Mouse (Mus musculus) limb, embryonic 10.5 days (tissue): ENCODE measurements at regions not wholly inside any gene's neighbourhood (a gene's known extent, or its start where the extent isn't known, plus 50 kb on each side); places are given as distances from the start of the nearest gene placed in this dataset.

Source experiments
- DNase-seq: peaks from one replicate; pipeline ENCODE4 v3.0.0-alpha.2; 2017; ENCODE audit warnings: low spot score
- H3K27ac ChIP-seq: fragments of 300-500 bp; sonication (generic); 2 replicates; pipeline ENCODE4 v1.5.1; 2016; ENCODE audit warnings: mild to moderate bottlenecking
- H3K27me3 ChIP-seq: fragments of 300-500 bp; sonication (generic); 2 replicates; pipeline ENCODE4 v1.6.1; 2016; ENCODE audit warnings: low read depth, mild to moderate bottlenecking; ENCODE audit not compliant: poor library complexity, severe bottlenecking
- H3K36me3 ChIP-seq: fragments of 300-500 bp; sonication (generic); 2 replicates; pipeline ENCODE4 v1.6.1; 2016; ENCODE audit warnings: mild to moderate bottlenecking, moderate library complexity
- H3K4me1 ChIP-seq: fragments of 300-500 bp; sonication (generic); 2 replicates; pipeline ENCODE4 v1.6.1; 2016
- H3K4me3 ChIP-seq: fragments of 300-500 bp; sonication (generic); 2 replicates; pipeline ENCODE4 v1.5.1; 2016; ENCODE audit warnings: mild to moderate bottlenecking, moderate library complexity
- H3K9me3 ChIP-seq: fragments of 300-500 bp; sonication (generic); replicated peaks from 2 replicates; pipeline ENCODE4 v1.6.1; 2016; ENCODE audit warnings: mild to moderate bottlenecking
- WGBS: fragments of 180-500 bp; shearing (Covaris S2); methylation state at CpG from one replicate; pipeline ENCODE4 v1.1.7; 2016; 5-methylcytosine and 5-hydroxymethylcytosine counted together

DNA sequence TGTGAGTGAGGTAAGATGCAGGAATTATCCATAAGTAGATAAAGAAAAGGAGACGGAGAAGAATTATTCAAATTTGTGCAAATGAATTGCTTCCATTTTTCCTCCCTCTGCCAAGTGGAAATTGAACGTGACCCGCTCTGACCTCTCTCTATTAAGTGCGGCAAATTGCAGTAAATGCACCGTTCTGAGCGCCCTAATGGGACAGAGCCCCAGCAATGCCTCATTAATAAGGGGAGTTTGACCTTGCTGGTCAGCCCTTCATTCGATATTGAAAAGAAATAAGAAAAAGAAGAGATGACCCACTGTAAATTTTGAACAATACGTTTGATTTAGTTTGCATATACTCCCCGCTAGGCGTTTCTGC is 137.0 kb downstream of the Gpat3 start:
- DNase-seq = no peak
- no peak overlapping the region for H3K4me3 ChIP-seq
- peaks cover 12% of the 10 kb centered on the region for H3K4me1 ChIP-seq
- H3K9me3 ChIP-seq = no peaks in the 10 kb centered on the region
- H3K27ac ChIP-seq = no peak overlapping the region
- 77% methylated on average over 10 of the region's 10 CpGs for WGBS
- no peaks in the 10 kb centered on the region for H3K36me3 ChIP-seq
- no peaks in the 10 kb centered on the region for H3K27me3 ChIP-seq

- Histone ChIP-seq H3K4me3 (no peak overlapping the region), H3K36me3 (no peaks in the 10 kb centered on the region), H3K4me1 (peaks cover 12% of the 10 kb centered on the region), H3K27ac (no peak overlapping the region), H3K27me3 (no peaks in the 10 kb centered on the region), H3K9me3 (no peaks in the 10 kb centered on the region)
- DNase-seq = no peak
- WGBS = 83% methylated on average over 18 of the region's 18 CpGs
These were observed 136.5 kb downstream of the Gpat3 start for GRCm38 (mm10) chr5:100981849-100982572.

- no peaks in the 10 kb centered on the region for H3K27me3 ChIP-seq
- DNase-seq = no peak
- WGBS = 60% methylated on average over 2 of the region's 2 CpGs
- H3K4me1 ChIP-seq = no peaks in the 10 kb centered on the region
- H3K4me3 ChIP-seq = no peak overlapping the region
- no peak overlapping the region for H3K27ac ChIP-seq
- no peaks in the 10 kb centered on the region for H3K9me3 ChIP-seq
- H3K36me3 ChIP-seq = no peaks in the 10 kb centered on the region
These were observed 131.2 kb downstream of the Gpat3 start for GRCm38 (mm10) chr5:100976736-100977135.

- Histone ChIP-seq H3K36me3 (no peaks in the 10 kb centered on the region), H3K9me3 (no peaks in the 10 kb centered on the region), H3K27me3 (no peaks in the 10 kb centered on the region), H3K27ac (no peak overlapping the region), H3K4me1 (peaks cover 7% of the 10 kb centered on the region; the same call in 1 of the 2 replicates), H3K4me3 (no peak overlapping the region)
- WGBS = 68% methylated on average over 15 of the region's 15 CpGs
- no peak for DNase-seq
These were observed 105.7 kb downstream of the Gpat3 start for GRCm38 (mm10) chr5:100951210-100951609.
